Mouse (Mus musculus) hindbrain, embryonic 13.5 days (tissue): ENCODE data around the gene 1600002K03Rik. TPM values are rescaled to one million over a fixed set of nuclear protein-coding genes. Genes with fewer than 3 reads are reported as not detected.

Experiments used
- ATAC-seq: fragments of 200-750 bp; cut with Nextera tagmentation; 2 replicates; pipeline ENCODE4 v1.8.0; 2017; ENCODE audit warnings: moderate TSS enrichment; ENCODE audit not compliant: low FRiP score
- H3K27ac ChIP-seq: fragments of 300-500 bp; sonication (generic); 2 replicates; pipeline ENCODE4 v1.5.1; 2015; ENCODE audit warnings: inconsistent platforms, mild to moderate bottlenecking, moderate library complexity
- H3K27me3 ChIP-seq: fragments of 300-500 bp; sonication (generic); 2 replicates; pipeline ENCODE4 v1.6.1; 2015; ENCODE audit warnings: mild to moderate bottlenecking, inconsistent platforms
- H3K36me3 ChIP-seq: fragments of 300-500 bp; sonication (generic); 2 replicates; pipeline ENCODE4 v1.6.1; 2015; ENCODE audit warnings: mild to moderate bottlenecking, inconsistent platforms
- H3K4me1 ChIP-seq: fragments of 300-500 bp; sonication (generic); replicated peaks from 2 replicates; pipeline ENCODE4 v1.6.1; 2015; ENCODE audit warnings: inconsistent platforms
- H3K4me2 ChIP-seq: fragments of 300-500 bp; sonication (generic); 2 replicates; pipeline ENCODE4 v1.6.1; 2015; ENCODE audit warnings: inconsistent platforms, mild to moderate bottlenecking, moderate library complexity
- H3K4me3 ChIP-seq: fragments of 300-500 bp; sonication (generic); 2 replicates; pipeline ENCODE4 v1.5.1; 2015; ENCODE audit warnings: mild to moderate bottlenecking, inconsistent platforms
- H3K9ac ChIP-seq: fragments of 300-500 bp; sonication (generic); 2 replicates; pipeline ENCODE4 v1.6.1; 2015; ENCODE audit warnings: mild to moderate bottlenecking, inconsistent platforms
- H3K9me3 ChIP-seq: fragments of 300-500 bp; sonication (generic); 2 replicates; pipeline ENCODE4 v1.6.1; 2016; ENCODE audit warnings: inconsistent platforms
- WGBS: fragments of 180-500 bp; shearing (Covaris S2); methylation state at CpG from one replicate; pipeline ENCODE4 v1.1.7; 2015; 5-methylcytosine and 5-hydroxymethylcytosine counted together
- polyA plus RNA-seq: library from polyadenylated mRNA; unstranded; fragments of >200 nt; fragmentation: Nextera tagmentation; extraction: Ambion mirVana; gene quantifications from 2 replicates; pipeline ENCODE4 v1.2.1, GENCODE M21; 2015

1600002K03Rik gene
- polyA plus RNA-seq, 1 experiment from 2014 or later = 14.1 TPM

- Histone ChIP-seq H3K36me3 (peaks cover 57% of the 10 kb centered on the region), H3K4me2 (peak overlapping the region; percentile 98), H3K4me1 (peaks cover 68% of the 10 kb centered on the region), H3K9ac (peak overlapping the region; percentile 100), H3K9me3 (no peaks in the 10 kb centered on the region), H3K27ac (peak overlapping the region; percentile 100), H3K4me3 (peak overlapping the region; percentile 97), H3K27me3 (no peaks in the 10 kb centered on the region)
- under 1% methylated on average over 58 of the region's 71 CpGs for WGBS
- no peak for ATAC-seq
Observed at GRCm38 (mm10) chr10:80150226-80151210, 22.2 kb upstream of the 1600002K03Rik start.

GRCm38 (mm10) chr10:80151211-80152034 is 21.3 kb upstream of the 1600002K03Rik start:
- H3K4me1 ChIP-seq = peaks cover 68% of the 10 kb centered on the region

DNA sequence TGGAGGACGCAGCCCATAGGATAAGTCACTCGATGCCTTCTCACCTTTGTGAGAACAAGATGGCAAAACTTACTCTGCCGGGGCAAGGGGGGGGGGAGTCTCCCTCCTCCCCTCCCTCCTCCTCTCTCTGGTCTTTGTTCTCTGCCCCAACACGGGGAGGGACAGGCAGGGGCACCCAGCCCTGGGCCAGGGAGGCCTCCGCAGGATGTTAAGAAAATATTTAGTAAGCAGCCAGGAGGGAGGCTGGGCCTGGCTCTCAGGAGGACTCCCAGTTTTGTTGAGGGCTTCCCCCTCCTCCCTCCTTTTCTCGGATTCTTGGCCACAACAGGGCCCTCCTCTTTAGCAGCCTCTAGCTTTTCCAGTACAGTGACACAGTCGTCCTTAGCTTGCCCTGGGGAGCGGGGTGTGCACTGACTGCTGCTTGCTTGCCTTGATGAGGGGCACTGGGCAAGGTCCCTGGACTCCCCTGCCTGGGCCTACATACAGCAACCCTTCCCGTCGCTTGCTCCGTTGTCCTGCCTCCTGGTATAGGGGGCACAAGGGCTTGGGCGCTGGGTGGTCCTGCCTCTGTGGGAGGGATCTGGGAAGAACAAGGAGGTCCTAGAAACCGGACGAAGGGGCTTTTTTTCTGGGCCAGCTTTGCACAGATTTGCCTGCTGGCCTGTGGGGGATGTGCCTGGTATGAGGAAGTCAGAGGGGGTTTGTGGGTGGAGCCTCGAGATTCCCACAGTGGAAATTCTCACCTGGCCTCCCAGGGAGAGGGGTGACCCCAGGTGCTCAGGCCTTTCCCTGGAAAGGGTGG is 20.5 kb upstream of the 1600002K03Rik start:
- WGBS = 5% methylated on average over 15 of the region's 15 CpGs
- peak overlapping the region; percentile 98 for H3K4me2 ChIP-seq
- no peaks in the 10 kb centered on the region for H3K9me3 ChIP-seq
- no peaks in the 10 kb centered on the region for H3K27me3 ChIP-seq
- peaks cover 62% of the 10 kb centered on the region for H3K36me3 ChIP-seq
- peak overlapping the region; percentile 100 for H3K27ac ChIP-seq
- H3K4me1 ChIP-seq = peaks cover 68% of the 10 kb centered on the region
- H3K9ac ChIP-seq = peak overlapping the region; percentile 100
- no peak for ATAC-seq
- peak overlapping the region; percentile 97 for H3K4me3 ChIP-seq

More at GRCm38 (mm10) chr10:80151211-80152034, 21.3 kb upstream of the 1600002K03Rik start:
- Histone ChIP-seq H3K27ac (peak overlapping the region; percentile 100), H3K9me3 (no peaks in the 10 kb centered on the region), H3K36me3 (peaks cover 57% of the 10 kb centered on the region), H3K9ac (peak overlapping the region; percentile 100), H3K27me3 (no peaks in the 10 kb centered on the region), H3K4me2 (peak overlapping the region; percentile 98), H3K4me3 (peak overlapping the region; percentile 97)
- ATAC-seq = no peak
- WGBS = under 1% methylated on average over 26 of the region's 26 CpGs

DNA sequence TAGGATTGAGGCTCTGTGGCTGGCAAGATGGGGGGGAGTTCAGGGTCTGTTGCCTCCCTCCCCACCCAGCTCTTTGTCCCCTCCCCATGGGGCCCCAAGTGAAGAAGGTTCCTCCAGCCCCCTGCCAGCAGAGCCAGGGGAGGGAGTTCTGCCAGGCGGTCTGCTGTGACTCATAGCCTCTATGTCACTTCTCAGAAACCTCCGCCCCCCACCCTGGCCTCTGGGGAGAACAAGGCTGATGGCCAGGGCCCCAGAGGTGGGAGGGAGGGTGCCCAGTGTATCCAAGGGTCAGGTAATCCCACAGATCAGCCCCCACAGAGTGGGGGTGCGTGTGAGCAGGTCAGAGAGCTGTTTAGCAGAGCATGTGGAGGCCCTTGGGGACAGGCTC is 19.9 kb upstream of the 1600002K03Rik start:
- Histone ChIP-seq H3K27ac (peak overlapping the region; percentile 100), H3K4me3 (peak overlapping the region; percentile 97), H3K9ac (peak overlapping the region; percentile 100), H3K9me3 (no peaks in the 10 kb centered on the region), H3K4me1 (peaks cover 66% of the 10 kb centered on the region), H3K36me3 (peaks cover 66% of the 10 kb centered on the region), H3K27me3 (no peaks in the 10 kb centered on the region), H3K4me2 (peak overlapping the region; percentile 98)
- WGBS = 34% methylated on average over 3 of the region's 3 CpGs
- ATAC-seq = no peak

DNA sequence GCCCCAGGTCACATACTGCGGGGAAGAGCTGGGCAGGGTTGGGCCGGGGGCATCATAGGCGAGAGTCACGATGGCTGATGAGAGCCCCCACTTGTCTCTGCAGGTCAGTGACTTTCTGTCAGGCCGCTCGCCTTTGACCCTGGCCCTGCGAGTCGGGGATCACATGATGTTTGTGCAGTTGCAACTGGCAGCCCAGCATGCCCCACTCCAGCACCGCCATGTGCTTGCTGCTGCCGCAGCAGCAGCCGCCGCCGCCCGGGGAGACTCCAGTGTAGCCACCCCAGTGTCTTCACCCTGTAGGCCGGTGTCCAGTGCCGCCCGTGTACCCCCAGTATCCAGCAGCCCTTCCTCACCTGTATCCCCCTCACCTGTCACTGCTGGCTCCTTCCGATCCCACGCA is 19.0 kb upstream of the 1600002K03Rik start:
- peaks cover 66% of the 10 kb centered on the region for H3K36me3 ChIP-seq
- WGBS = 83% methylated on average over 19 of the region's 19 CpGs

DNA sequence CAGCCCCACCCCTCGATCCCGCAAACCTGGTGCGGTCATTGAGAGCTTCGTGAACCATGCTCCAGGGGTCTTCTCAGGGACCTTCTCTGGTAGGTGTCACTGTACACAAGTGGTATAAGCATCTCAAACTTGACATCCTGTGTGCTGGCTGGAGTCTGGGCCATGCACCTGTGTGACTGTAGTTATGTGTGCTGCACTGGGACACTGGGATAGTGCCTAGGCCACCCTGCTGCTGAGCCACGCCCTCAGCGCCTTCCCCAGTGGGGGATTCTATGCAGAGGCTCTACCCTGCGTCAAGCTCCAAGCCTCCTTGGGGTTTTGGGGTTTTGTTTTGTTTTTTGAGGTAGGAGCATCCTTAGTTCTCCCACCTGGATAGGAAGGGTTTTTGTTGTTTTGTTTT is 18.4 kb upstream of the 1600002K03Rik start:
- Histone ChIP-seq H3K4me2 (peak overlapping the region; percentile 98; the same call in 1 of the 2 replicates), H3K27me3 (no peaks in the 10 kb centered on the region), H3K4me1 (peaks cover 78% of the 10 kb centered on the region)

More for the DNA sequence above, 19.0 kb upstream of the 1600002K03Rik start:
- Histone ChIP-seq H3K27me3 (no peaks in the 10 kb centered on the region), H3K4me3 (peak overlapping the region; percentile 97), H3K9ac (peak overlapping the region; percentile 100), H3K9me3 (no peaks in the 10 kb centered on the region), H3K27ac (peak overlapping the region; percentile 100), H3K4me1 (peaks cover 71% of the 10 kb centered on the region), H3K4me2 (peak overlapping the region; percentile 98)
- ATAC-seq = no peak

DNA sequence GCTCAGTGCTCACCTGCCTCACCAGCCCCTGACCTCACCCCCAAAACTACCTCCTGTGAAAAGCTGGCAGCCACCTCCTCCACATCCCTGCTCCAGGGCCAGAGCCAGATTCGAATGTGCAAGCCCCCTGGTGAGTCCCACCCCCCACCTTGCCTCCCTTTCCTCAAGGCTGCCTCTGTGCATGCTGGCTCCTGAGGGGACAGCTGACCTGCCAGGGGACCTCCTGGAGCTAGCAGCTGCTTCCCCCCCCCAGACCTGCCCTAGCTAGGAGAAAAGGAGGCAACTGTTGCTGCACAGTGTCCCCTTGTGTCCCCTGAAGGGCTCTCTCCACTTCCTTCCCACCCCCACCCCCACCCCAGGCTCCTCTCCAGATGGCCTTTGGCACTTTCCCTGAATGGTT is 17.5 kb upstream of the 1600002K03Rik start:
- H3K9me3 ChIP-seq = no peaks in the 10 kb centered on the region
- no peaks in the 10 kb centered on the region for H3K27me3 ChIP-seq
- H3K4me3 ChIP-seq = no peak overlapping the region
- no peak overlapping the region; the same call in 1 of the 2 replicates for H3K4me2 ChIP-seq
- peaks cover 85% of the 10 kb centered on the region for H3K4me1 ChIP-seq
- peak overlapping the region; percentile 100; the same call in 1 of the 2 replicates for H3K9ac ChIP-seq
- H3K27ac ChIP-seq = peak overlapping the region; percentile 100
- no peak for ATAC-seq
- peaks cover 66% of the 10 kb centered on the region for H3K36me3 ChIP-seq
- WGBS = 50% methylated on average over 1 of the region's 1 CpGs

More for the DNA sequence above, 18.4 kb upstream of the 1600002K03Rik start:
- WGBS = 84% methylated on average over 7 of the region's 7 CpGs
- Histone ChIP-seq H3K9me3 (no peaks in the 10 kb centered on the region), H3K36me3 (peaks cover 66% of the 10 kb centered on the region), H3K4me3 (no peak overlapping the region), H3K9ac (peak overlapping the region; percentile 100), H3K27ac (peak overlapping the region; percentile 100)
- ATAC-seq = no peak

DNA sequence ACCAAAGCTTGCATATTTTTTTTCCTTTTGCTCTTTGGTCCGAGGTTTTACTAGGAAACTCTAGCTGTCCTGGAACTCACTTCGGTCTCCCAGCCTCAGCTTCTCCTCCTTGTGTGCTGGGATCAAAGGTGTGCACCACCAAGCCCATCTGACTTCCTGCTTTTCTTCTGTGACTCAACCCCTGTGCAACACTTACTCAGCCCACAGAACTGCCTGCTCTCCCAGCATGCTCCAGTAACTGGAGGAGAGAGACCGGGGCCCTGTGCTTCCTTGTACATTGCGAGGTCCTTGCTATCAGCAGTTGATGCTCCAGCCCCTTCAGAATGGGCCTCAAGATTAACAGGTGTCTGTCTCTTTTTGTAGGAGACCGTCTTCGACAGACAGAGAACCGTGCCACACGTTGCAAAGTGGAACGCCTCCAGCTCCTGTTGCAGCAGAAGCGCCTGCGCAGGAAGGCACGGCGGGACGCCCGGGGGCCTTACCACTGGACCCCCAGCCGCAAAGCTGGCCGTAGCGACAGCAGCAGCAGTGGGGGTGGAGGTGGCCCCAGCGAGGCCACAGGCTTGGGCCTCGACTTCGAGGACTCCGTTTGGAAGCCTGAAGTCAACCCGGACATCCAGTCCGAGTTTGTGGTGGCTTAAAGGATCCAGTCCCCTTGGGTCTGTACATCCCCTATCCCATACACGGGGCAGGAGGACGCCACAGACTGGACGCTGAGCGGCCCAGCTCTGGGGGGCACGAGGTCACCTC is 16.6 kb upstream of the 1600002K03Rik start:
- H3K36me3 ChIP-seq = peaks cover 65% of the 10 kb centered on the region

DNA sequence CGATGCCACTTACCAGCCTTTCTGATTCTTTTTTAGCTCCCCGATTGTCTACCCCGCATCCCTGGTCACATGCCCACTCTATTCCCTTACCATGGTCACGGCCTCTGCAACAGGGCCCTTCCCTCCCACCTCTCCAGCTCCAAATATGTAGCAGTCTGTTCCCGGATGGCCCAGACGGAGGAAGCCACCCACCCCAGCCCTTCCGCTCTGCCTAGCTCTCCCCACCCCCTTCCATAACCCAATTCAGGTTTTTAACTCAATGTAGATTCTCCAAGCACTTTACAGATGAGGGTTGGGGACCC is 16.0 kb upstream of the 1600002K03Rik start:
- 0 out of 2 replicates have a peak overlapping the region, but pooled peaks have one; percentile 3 for H3K4me3 ChIP-seq
- no peak for ATAC-seq
- H3K4me2 ChIP-seq = 0 out of 2 replicates have a peak overlapping the region, but pooled peaks have one; percentile 1
- peak overlapping the region; percentile 94 for H3K27ac ChIP-seq
- H3K4me1 ChIP-seq = peaks cover 96% of the 10 kb centered on the region
- no peaks in the 10 kb centered on the region for H3K27me3 ChIP-seq
- H3K9ac ChIP-seq = peak overlapping the region; percentile 5; the same call in 1 of the 2 replicates
- H3K9me3 ChIP-seq = no peaks in the 10 kb centered on the region
- peaks cover 60% of the 10 kb centered on the region for H3K36me3 ChIP-seq
- WGBS = 63% methylated on average over 7 of the region's 7 CpGs

More for the DNA sequence above, 16.6 kb upstream of the 1600002K03Rik start:
- WGBS = 89% methylated on average over 29 of the region's 29 CpGs
- Histone ChIP-seq H3K9ac (peak overlapping the region; percentile 5; the same call in 1 of the 2 replicates), H3K4me3 (no peak overlapping the region), H3K9me3 (no peaks in the 10 kb centered on the region), H3K4me2 (no peak overlapping the region), H3K27ac (peak overlapping the region; percentile 94), H3K4me1 (peaks cover 94% of the 10 kb centered on the region), H3K27me3 (no peaks in the 10 kb centered on the region)
- ATAC-seq = no peak

DNA sequence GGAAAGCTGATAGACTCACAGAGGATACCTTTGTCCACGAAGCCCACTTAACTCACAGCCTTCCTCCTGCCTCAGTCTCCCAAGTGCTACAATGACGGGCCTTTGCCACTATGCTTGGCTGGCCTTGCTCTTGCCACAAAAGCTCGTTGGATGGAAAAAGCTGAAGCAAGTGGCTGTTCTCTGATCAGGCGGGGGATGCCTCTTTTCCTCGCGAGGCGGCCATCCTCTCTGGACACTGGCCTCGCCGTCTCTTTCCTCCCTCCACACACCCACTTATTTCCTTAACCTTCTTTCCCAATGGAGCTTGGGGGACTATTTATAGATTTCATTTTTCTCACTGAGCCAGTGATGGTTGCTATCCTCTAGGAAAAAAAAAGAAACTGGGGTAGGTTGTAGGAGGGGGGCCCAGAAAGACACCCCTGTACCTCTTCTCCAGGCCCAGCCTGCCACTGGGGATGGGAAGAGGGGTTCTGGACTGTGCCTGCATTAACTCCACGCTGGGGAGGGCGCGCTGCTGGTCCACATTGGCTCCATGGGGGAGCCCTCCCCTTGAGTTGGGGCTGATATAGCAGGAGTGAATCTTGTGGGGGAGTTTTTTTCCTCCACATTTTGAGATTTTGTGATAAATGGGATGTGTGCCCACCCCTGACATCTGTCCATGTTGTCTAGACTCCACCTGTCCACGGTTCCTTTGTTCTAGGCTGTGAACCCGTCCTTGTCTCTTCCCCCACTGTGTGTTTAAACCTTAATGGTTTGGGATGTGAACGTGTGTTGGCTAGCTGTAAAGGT is 15.4 kb upstream of the 1600002K03Rik start:
- peak overlapping the region; percentile 94 for H3K27ac ChIP-seq
- no peak overlapping the region for H3K4me2 ChIP-seq
- H3K9ac ChIP-seq = peak overlapping the region; percentile 59
- H3K9me3 ChIP-seq = no peaks in the 10 kb centered on the region
- 49% methylated on average over 15 of the region's 15 CpGs for WGBS
- peaks cover 92% of the 10 kb centered on the region for H3K4me1 ChIP-seq
- H3K36me3 ChIP-seq = peaks cover 54% of the 10 kb centered on the region
- 0 out of 2 replicates have a peak overlapping the region, but pooled peaks have one; percentile 3 for H3K4me3 ChIP-seq
- no peaks in the 10 kb centered on the region for H3K27me3 ChIP-seq
- no peak for ATAC-seq
